13 mouse cellular contexts compared by ENCODE assay signal in the genomic region with DNA sequence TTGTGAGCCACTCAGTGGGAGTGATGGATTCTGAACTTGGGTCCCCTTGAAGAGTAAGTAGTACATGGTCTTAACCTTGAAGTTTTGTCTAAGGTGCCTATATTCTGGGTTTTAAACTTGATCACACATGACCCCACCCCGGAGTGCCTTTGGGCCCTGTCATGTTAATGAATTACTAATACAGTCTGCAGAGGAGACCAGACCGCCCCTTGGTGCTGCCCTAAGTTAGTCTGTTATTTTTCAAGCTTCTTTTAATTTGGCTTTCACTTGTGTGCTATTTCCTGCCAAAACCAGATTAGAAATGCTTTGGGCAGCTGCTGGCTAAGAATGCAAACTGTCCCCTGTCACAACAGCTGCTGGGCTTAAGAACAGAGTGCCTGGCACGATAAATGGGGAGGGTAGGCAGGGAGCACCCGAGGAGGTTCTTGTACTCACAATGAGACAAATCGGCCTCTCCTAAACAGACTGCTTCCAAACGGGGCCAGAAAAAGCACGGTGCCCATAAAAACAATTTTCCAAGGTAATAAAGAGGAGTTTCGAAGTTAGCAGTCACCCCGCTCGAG. TPM values are rescaled to one million over a fixed set of nuclear protein-coding genes. Genes with fewer than 3 reads are reported as not detected.
DNase-seq lines count a peak whose midpoint lies in the region; ATAC-seq lines count a peak whose summit lies in the region.
"Had no signal": no experiment of that assay in that cellular context is flagged by ENCODE, and none has a peak within 500 bp of the region (broad histone marks: within the 10 kb centered on the region; RNA-seq: fewer than 3 reads in every experiment).

No protein-coding gene starts in this region.

- H3K4me3 ChIP-seq in limb, embryonic 12.5 days (replicated peaks) = no peak overlapping the region
- no peak overlapping the region for H3K4me3 ChIP-seq in limb, embryonic 10.5 days
- no peak overlapping the region for H3K4me3 ChIP-seq in forebrain, embryonic 12.5 days (replicated peaks)
- H3K4me3 ChIP-seq: hindbrain, embryonic 15.5 days; midbrain, embryonic 12.5 days had no signal

- no peaks in the 10 kb centered on the region for H3K9me3 ChIP-seq in limb, embryonic 12.5 days
- no peaks in the 10 kb centered on the region for H3K9me3 ChIP-seq in limb, embryonic 10.5 days (replicated peaks)
- H3K9me3 ChIP-seq in forebrain, embryonic 12.5 days = no peaks in the 10 kb centered on the region
- H3K9me3 ChIP-seq: hindbrain, embryonic 15.5 days; midbrain, embryonic 12.5 days had no signal

- H3K27ac ChIP-seq in limb, embryonic 12.5 days = peak overlapping the region; percentile 41; the same call in 1 of the 2 replicates
- H3K27ac ChIP-seq in limb, embryonic 10.5 days = no peak overlapping the region
- H3K27ac ChIP-seq in forebrain, embryonic 12.5 days = 0 out of 2 replicates have a peak overlapping the region, but pooled peaks have one; percentile 19
- H3K27ac ChIP-seq: hindbrain, embryonic 15.5 days; liver, embryonic 14.5 days; midbrain, embryonic 12.5 days had no signal

- H3K36me3 ChIP-seq in limb, embryonic 12.5 days = no peaks in the 10 kb centered on the region
- no peaks in the 10 kb centered on the region for H3K36me3 ChIP-seq in limb, embryonic 10.5 days
- no peaks in the 10 kb centered on the region for H3K36me3 ChIP-seq in forebrain, embryonic 12.5 days (replicated peaks)
- H3K36me3 ChIP-seq: hindbrain, embryonic 15.5 days; midbrain, embryonic 12.5 days had no signal

- 62% methylated on average over 10 of the region's 10 CpGs for WGBS in limb, embryonic 12.5 days
- WGBS in limb, embryonic 10.5 days = 80% methylated on average over 10 of the region's 10 CpGs
- WGBS in forebrain, embryonic 12.5 days = 74% methylated on average over 10 of the region's 10 CpGs

- no peak overlapping the region for H3K9ac ChIP-seq in limb, embryonic 12.5 days (replicated peaks)
- H3K9ac ChIP-seq in forebrain, embryonic 12.5 days = no peak overlapping the region
- H3K9ac ChIP-seq: hindbrain, embryonic 15.5 days; liver, embryonic 14.5 days; midbrain, embryonic 12.5 days had no signal

- H3K4me1 ChIP-seq in limb, embryonic 12.5 days (replicated peaks) = no peaks in the 10 kb centered on the region
- H3K4me1 ChIP-seq in limb, embryonic 10.5 days = no peaks in the 10 kb centered on the region
- H3K4me1 ChIP-seq in forebrain, embryonic 12.5 days = 0 out of 2 replicates have a peak, but pooled peaks cover 3% of the 10 kb centered on the region
- H3K4me1 ChIP-seq: hindbrain, embryonic 15.5 days; midbrain, embryonic 12.5 days had no signal

- DNase-seq in heart, adult 18-20 months = peak; percentile 21 to 31
- DNase-seq in heart, postnatal 10 days = no peak
- no peak for DNase-seq in limb, embryonic 10.5 days (ENCODE audit: low spot score)
- DNase-seq in kidney, postnatal 25 days = peak; percentile 32 to 56
- DNase-seq in yolk sac, embryonic 10.5 days (ENCODE audit: low spot score) = no peak
- DNase-seq in cerebellum, adult 9-11 months = no peak
- DNase-seq: cerebellum, postnatal 25 days had no signal

- intact Hi-C loops in heart, postnatal 10 days (cut with DNase I) = no loop called here

- H3K4me2 ChIP-seq in limb, embryonic 12.5 days = no peak overlapping the region
- no peak overlapping the region for H3K4me2 ChIP-seq in forebrain, embryonic 12.5 days
- H3K4me2 ChIP-seq: hindbrain, embryonic 15.5 days; midbrain, embryonic 12.5 days had no signal

- H3K27me3 ChIP-seq in limb, embryonic 12.5 days = no peaks in the 10 kb centered on the region
- H3K27me3 ChIP-seq in limb, embryonic 10.5 days (ENCODE audit: low read depth, poor library complexity, severe bottlenecking) = no peaks in the 10 kb centered on the region
- no peaks in the 10 kb centered on the region for H3K27me3 ChIP-seq in forebrain, embryonic 12.5 days
- H3K27me3 ChIP-seq: hindbrain, embryonic 15.5 days; midbrain, embryonic 12.5 days; Patski had no signal

- no peak for ATAC-seq in limb, embryonic 12.5 days (ENCODE audit: insufficient number of reproducible peaks, insufficient read depth, low FRiP score, low TSS enrichment, low read depth)
- peak; percentile 46; the same call in 1 of the 2 replicates for ATAC-seq in forebrain, embryonic 12.5 days (ENCODE audit: low FRiP score)
- ATAC-seq: Patski had no signal

RNA-seq across cellular contexts. Expression of a gene that starts 28.5 kb away (rescaled TPM):
- 1,000 to 10,000 TPM; 1,714 to 1,786 TPM for total RNA-seq in heart, adult 18-20 months (2021)
- 1,000 to 10,000 TPM; 2,174 to 2,192 TPM for total RNA-seq in heart, postnatal 10 days (2021)
- polyA plus RNA-seq in limb, embryonic 12.5 days (2016; fragmentation: Nextera tagmentation; extraction: Ambion mirVana) = 66.9 and 73.9 TPM in 2 replicates
- polyA plus RNA-seq in limb, embryonic 10.5 days (2016; fragmentation: Nextera tagmentation; extraction: Ambion mirVana) = 1.3 and 2.6 TPM in 2 replicates
- polyA plus RNA-seq in forebrain, embryonic 12.5 days (2016; fragmentation: Nextera tagmentation; extraction: Ambion mirVana) = 0.79 and 1.6 TPM in 2 replicates

RNA-seq across cellular contexts. Expression of a gene that starts 54.1 kb away (rescaled TPM):
- 100 to 1,000 TPM in 1 of 2 experiments, 10 to 100 TPM in 1; 95.0 to 113 TPM for total RNA-seq in heart, adult 18-20 months (2021)
- total RNA-seq in heart, postnatal 10 days (2021) = 10 to 100 TPM; 36.7 to 38.6 TPM
- polyA plus RNA-seq in limb, embryonic 12.5 days (2016; fragmentation: Nextera tagmentation; extraction: Ambion mirVana) = 24.5 and 25.6 TPM in 2 replicates
- 19.2 and 26.7 TPM in 2 replicates for polyA plus RNA-seq in limb, embryonic 10.5 days (2016; fragmentation: Nextera tagmentation; extraction: Ambion mirVana)
- 11.6 and 13.4 TPM in 2 replicates for polyA plus RNA-seq in forebrain, embryonic 12.5 days (2016; fragmentation: Nextera tagmentation; extraction: Ambion mirVana)

Comparison
In these comparisons a context has a peak if more than half of its experiments do, and no peak if none do; other contexts are left out.
1. DNase-seq: peak in heart, adult 18-20 months (2 of 2) and kidney, postnatal 25 days (2 of 2); none in heart, postnatal 10 days (0 of 2), limb, embryonic 10.5 days (single experiment), yolk sac, embryonic 10.5 days (single experiment) and cerebellum, adult 9-11 months (single experiment).
2. RNA of a gene that starts 28.5 kb away (polyA plus RNA-seq): 66.9 to 73.9 TPM in limb, embryonic 12.5 days; 1.3 to 2.6 TPM in limb, embryonic 10.5 days and 0.79 to 1.6 TPM in forebrain, embryonic 12.5 days; every median in the first group is over 10 times any median in the second.